Mouse (Mus musculus): ENCODE results near the gene Rfx5. TPM values are rescaled to one million over a fixed set of nuclear protein-coding genes. Genes with fewer than 3 reads are reported as not detected.

The Rfx5 gene
- polyA plus RNA-seq, 1 experiment from 2014 or later = 22.8 TPM

DNA sequence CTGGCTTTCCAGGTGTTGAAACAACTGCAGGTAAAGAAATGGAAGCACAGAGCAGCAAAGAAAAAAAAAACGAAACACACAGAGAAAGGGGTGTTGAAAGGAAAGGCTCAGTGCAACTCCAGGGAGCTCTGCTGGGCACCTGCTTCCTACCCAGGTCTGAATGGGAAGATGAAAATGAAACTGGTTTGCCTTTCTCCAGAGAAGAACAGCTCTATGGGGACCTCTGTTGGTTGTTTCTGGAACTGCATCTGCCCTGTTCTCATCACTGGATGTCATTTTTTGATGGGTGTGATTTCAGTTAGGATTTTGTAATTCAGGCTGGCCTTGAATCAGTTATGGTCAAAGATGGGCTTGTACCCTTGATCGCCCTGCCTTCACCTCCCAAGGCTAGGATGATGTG lies 43.1 kb downstream of the Rfx5 start:
- CTCF ChIA-PET = interaction anchor here (0.8 to 4.1 kb wide), 16 partner anchors 10 to 120 kb away, joined by 3 to 30 read pairs (median 5); no protein-coding TSS in a partner anchor
- DNase-seq (ENCODE audit: low read depth, low spot score) (no peak), ATAC-seq (peak; percentile 59)
- in situ Hi-C loops (cut with MboI; ENCODE audit: low pct_unique_long_range_greater_than_20kb) = loop anchor here (5.0 to 10.0 kb wide), 3 partner anchors 45 to 112 kb away; partner anchors contain the start of genes Psmb4 and Rfx5
- POLR2A ChIA-PET = interaction anchor here (0.6 to 1.4 kb wide), 2 partner anchors 12 to 20 kb away, joined by 3 to 4 read pairs; no protein-coding TSS in a partner anchor
- H3K27me3 ChIP-seq = no peaks in the 10 kb centered on the region
- TF ChIP-seq CTCF (IDR thresholded peaks at IDR 0.05) = peak; percentile 98

DNA sequence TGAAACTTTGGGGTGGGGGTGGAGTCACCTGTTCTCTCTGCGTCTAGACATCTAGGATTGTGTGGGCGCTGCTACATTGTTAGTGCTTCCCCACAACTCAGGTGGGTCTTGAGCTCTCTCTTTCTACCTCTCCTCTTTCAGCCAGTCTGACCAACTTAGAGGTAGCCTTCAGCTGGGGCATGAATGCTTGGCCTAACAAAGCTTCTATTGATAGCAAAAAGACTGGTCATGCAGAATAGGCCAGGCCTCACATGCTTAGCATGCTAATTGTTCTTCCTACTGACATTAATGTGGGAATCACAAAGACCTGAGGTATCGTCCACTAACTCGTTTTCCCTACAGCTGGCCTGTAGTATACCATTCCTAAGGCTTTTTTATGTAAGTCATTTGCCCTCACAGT lies 48.7 kb downstream of the Rfx5 start:
- ATAC-seq (no peak), DNase-seq (ENCODE audit: low read depth, low spot score) (no peak)
- no peaks in the 10 kb centered on the region for H3K27me3 ChIP-seq
- POLR2A ChIA-PET = interaction anchor here (0.6 to 3.3 kb wide), 2 partner anchors 12 to 51 kb away, joined by 4 to 21 read pairs; partner anchors contain the start of gene Zfp687
- no peak for TF ChIP-seq CTCF (IDR thresholded peaks at IDR 0.05)
- in situ Hi-C loops (cut with MboI; ENCODE audit: low pct_unique_long_range_greater_than_20kb) = no loop called here
- CTCF ChIA-PET = interaction anchor here (0.9 to 2.2 kb wide), 5 partner anchors 12 to 55 kb away, joined by 3 to 9 read pairs (median 4); no protein-coding TSS in a partner anchor

DNA sequence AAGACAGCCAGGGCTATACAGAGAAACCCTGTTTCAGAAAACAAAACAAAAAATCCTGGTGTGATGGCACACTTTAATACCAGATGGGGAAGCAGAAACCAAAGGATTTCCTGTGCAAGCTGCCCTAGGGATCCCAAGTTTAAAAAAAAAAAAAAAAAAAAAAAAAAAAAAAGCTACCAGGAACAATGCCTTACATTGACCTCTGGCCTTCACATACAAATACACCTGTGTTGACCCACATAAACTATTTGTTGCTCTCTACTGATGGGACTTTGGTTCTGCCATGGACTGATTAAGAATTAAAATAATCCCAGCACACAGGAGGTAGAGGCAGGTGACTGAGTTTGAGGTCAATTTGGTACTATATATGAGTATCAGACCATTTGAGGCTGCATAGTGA lies 49.4 kb downstream of the Rfx5 start:
- no peak for ATAC-seq
- H3K27me3 ChIP-seq = no peaks in the 10 kb centered on the region
- CTCF ChIA-PET = interaction anchor here (1.0 to 2.3 kb wide), 3 partner anchors 13 to 55 kb away, joined by 3 to 8 read pairs (median 8); no protein-coding TSS in a partner anchor

DNA sequence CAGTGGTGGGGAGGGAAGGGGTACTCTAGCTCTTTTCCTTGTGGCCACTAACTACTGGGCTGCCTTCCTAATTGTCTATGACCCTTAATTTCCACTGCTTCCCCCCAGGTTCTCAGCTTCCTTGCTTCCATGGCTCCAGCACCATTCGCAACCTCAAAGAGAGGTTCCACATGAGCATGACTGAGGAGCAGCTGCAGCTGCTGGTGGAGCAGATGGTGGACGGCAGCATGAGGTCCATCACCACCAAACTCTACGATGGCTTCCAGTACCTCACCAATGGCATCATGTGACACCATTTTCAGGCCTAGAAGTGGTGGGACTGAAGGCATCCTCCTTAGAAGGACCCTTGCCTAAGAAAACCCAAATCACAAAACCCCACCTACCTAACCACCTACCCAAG lies 51.8 kb downstream of the Rfx5 start:
- DNase-seq (ENCODE audit: low read depth, low spot score) (no peak), ATAC-seq (no peak)
- no peak for TF ChIP-seq CTCF (IDR thresholded peaks at IDR 0.05)
- in situ Hi-C loops (cut with MboI; ENCODE audit: low pct_unique_long_range_greater_than_20kb) = no loop called here
- CTCF ChIA-PET = interaction anchor here (2.3 kb wide), 1 partner anchor 57 kb away, joined by 8 read pairs; no protein-coding TSS in a partner anchor
- no peaks in the 10 kb centered on the region for H3K27me3 ChIP-seq
- POLR2A ChIA-PET = interaction anchor here (0.5 kb wide), 1 partner anchor 15 kb away, joined by 3 read pairs; no protein-coding TSS in a partner anchor

More for the DNA sequence above, 49.4 kb downstream of the Rfx5 start:
- POLR2A ChIA-PET = interaction anchor here (1.4 to 3.3 kb wide), 2 partner anchors 11 kb away, joined by 3 to 21 read pairs; partner anchors contain the start of gene Zfp687
- in situ Hi-C loops (cut with MboI; ENCODE audit: low pct_unique_long_range_greater_than_20kb) = no loop called here
- no peak for DNase-seq (ENCODE audit: low read depth, low spot score)
- TF ChIP-seq CTCF (IDR thresholded peaks at IDR 0.05) = no peak

DNA sequence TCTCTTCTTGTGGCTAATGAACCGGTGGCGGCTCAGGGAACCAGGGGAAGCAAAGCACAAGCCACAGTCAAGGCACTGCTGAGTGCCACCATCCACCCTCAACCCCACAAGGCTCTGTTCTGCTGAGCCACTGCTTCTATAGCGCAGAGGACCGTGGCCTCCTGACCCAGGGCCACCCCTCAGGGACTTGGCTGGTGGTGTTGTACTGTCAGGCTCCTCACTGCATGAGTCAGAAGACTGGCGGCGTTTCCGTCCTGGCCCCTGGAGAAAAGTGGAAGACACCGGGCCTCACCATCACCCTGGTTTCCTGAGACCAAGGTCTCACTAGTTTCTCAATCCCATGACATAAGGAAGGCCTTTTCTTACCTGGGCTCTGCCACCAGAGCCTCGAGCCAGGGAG lies 53.8 kb downstream of the Rfx5 start:
- DNase-seq (ENCODE audit: low read depth, low spot score) (no peak), ATAC-seq (no peak)
- TF ChIP-seq CTCF (IDR thresholded peaks at IDR 0.05) = no peak
- no peaks in the 10 kb centered on the region for H3K27me3 ChIP-seq
- CTCF ChIA-PET = interaction anchor here (1.4 to 1.5 kb wide), 2 partner anchors 55 to 103 kb away, joined by 3 to 5 read pairs; no protein-coding TSS in a partner anchor
- POLR2A ChIA-PET = no interaction called here
- in situ Hi-C loops (cut with MboI; ENCODE audit: low pct_unique_long_range_greater_than_20kb) = no loop called here

DNA sequence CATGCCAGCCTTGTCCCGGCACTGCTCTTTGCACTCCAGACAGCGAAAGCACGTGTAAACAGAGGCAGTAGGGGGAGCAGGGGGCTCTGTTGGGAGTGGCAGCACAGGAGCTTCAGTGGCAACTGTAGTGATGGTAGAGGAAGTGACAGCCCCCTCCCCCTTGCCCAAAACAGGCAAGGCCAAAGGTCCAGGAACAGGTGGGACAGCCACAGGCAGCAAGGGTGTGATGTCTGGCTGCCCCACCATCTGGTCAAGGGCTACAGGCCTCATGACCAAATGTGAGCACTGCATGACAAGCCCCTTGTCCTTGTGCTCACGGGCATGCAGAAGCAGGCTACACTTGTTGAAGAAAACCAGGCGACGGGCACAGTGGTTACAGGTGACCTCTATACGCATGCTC lies 56.5 kb downstream of the Rfx5 start:
- ChIA-PET POLR2A (no interaction called here), CTCF (interaction anchor here (1.9 kb wide), 1 partner anchor 13 kb away, joined by 6 read pairs; no protein-coding TSS in a partner anchor)
- in situ Hi-C loops (cut with MboI; ENCODE audit: low pct_unique_long_range_greater_than_20kb) = no loop called here
- DNase-seq (ENCODE audit: low read depth, low spot score) = no peak
- no peaks in the 10 kb centered on the region for H3K27me3 ChIP-seq
- TF ChIP-seq CTCF (IDR thresholded peaks at IDR 0.05) = no peak
- no peak for ATAC-seq

Other genes starting within 250 kb of the Rfx5 start
- 6.8 TPM for gene Cgn, start 167.6 kb upstream of the Rfx5 start, polyA plus RNA-seq (2021)
- 32.8 TPM for gene Pogz, start 116.5 kb upstream of the Rfx5 start, polyA plus RNA-seq (2021)
- gene Psmb4, start 67.1 kb upstream of the Rfx5 start, polyA plus RNA-seq (2021) = 585 TPM
- 2.3 TPM for gene Selenbp1, start 21.0 kb upstream of the Rfx5 start, polyA plus RNA-seq (2021)
- 85.2 TPM for gene Pi4kb, start 20.7 kb downstream of the Rfx5 start, polyA plus RNA-seq (2021)
- gene Zfp687, start 61.4 kb downstream of the Rfx5 start, polyA plus RNA-seq (2021) = 66.7 TPM
- 355 TPM for gene Psmd4, start 88.5 kb downstream of the Rfx5 start, polyA plus RNA-seq (2021)
- gene Pip5k1a, start 152.9 kb downstream of the Rfx5 start, polyA plus RNA-seq (2021) = 94.1 TPM
- 120 TPM for gene Vps72, start 156.9 kb downstream of the Rfx5 start, polyA plus RNA-seq (2021)
- 0.44 TPM for gene Tmod4, start 170.4 kb downstream of the Rfx5 start, polyA plus RNA-seq (2021)
- gene Scnm1, start 179.9 kb downstream of the Rfx5 start, polyA plus RNA-seq (2021) = 54.6 TPM
- gene Lysmd1, start 180.0 kb downstream of the Rfx5 start, polyA plus RNA-seq (2021) = 16.6 TPM
- gene Tnfaip8l2, start 188.3 kb downstream of the Rfx5 start, polyA plus RNA-seq (2021) = 0.63 TPM
- gene Sema6c, start 206.4 kb downstream of the Rfx5 start, polyA plus RNA-seq (2021) = 17.0 TPM